8 mouse cellular contexts compared by ENCODE assay signal in the genomic region with DNA sequence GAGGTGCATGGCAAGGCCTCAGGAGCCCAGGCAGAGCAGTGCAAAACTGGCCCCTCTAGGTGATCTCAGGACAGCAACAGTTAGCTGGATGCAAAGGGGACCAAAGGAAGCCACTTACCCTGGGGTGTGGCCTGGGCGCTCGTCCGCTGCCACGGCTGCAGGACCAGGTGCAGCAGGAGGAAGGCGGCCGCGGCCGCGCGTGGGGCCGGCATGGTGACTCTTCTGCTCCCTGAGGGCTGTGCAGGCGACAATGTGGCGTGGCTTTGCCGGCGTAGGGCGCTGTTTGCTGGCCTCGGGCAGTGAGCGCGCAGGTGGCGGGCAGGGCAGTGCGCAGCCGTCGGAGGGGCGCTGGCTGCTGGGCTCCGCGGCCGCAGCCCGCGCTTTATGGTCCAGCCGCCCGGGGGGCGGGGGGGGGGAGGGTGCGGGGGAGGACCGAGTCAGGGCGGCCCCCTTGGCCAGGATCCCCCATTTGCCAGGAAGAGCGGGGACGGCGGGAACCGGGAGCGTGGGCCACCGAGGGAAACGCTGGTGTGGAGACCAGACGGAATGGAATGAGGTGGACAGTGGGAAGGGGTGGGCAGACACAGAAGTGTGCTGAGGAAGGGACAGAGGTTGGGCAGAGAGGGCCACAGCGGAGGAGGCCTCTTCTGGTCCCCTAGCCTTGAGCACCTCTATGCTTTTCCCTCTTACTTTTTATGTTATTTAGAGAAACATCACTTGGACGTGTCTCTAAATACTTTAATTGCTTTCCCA. TPM values are rescaled to one million over a fixed set of nuclear protein-coding genes. Genes with fewer than 3 reads are reported as not detected.
A peak's percentile ranks its signal among the peaks of the same experiment; 100 is the strongest.
DNase-seq lines count a peak whose midpoint lies in the region; ATAC-seq lines count a peak whose summit lies in the region.
"Had no signal": no experiment of that assay in that cellular context is flagged by ENCODE, and none has a peak within 500 bp of the region (broad histone marks: within the 10 kb centered on the region; RNA-seq: fewer than 3 reads in every experiment).

TSS of gene Thbs4 (minus strand) at position 357 of the 753 bp plus-strand sequence.

- peak within 1 kb of the TSS; percentile 64 for H3K4me2 ChIP-seq in lung, embryonic 15.5 days
- peak within 1 kb of the TSS; percentile 83 for H3K4me2 ChIP-seq in intestine, embryonic 16.5 days (ENCODE audit: low read depth, low read length)
- peak within 1 kb of the TSS; percentile 63 for H3K4me2 ChIP-seq in midbrain, embryonic 12.5 days (replicated peaks)

- H3K9ac ChIP-seq in lung, embryonic 15.5 days, result no peak within 1 kb of the TSS
- H3K9ac ChIP-seq in intestine, embryonic 16.5 days (ENCODE audit: low read depth, low read length), result peak within 1 kb of the TSS; percentile 60
- H3K9ac ChIP-seq in midbrain, embryonic 12.5 days (replicated peaks), result peak within 1 kb of the TSS; percentile 49

- peaks cover 5% of the 10 kb centered on the region; the same call in 1 of the 2 replicates for H3K4me1 ChIP-seq in lung, embryonic 15.5 days
- H3K4me1 ChIP-seq in intestine, embryonic 16.5 days (ENCODE audit: control insufficient read depth, insufficient read depth, low read length), result 0 out of 2 replicates have a peak, but pooled peaks cover 5% of the 10 kb centered on the region
- H3K4me1 ChIP-seq in midbrain, embryonic 12.5 days, result peaks cover 9% of the 10 kb centered on the region; the same call in 1 of the 2 replicates

- H3K9me3 ChIP-seq in lung, embryonic 15.5 days, result no peaks in the 10 kb centered on the region
- no peaks in the 10 kb centered on the region for H3K9me3 ChIP-seq in intestine, embryonic 16.5 days (ENCODE audit: control insufficient read depth, low read length)
- no peaks in the 10 kb centered on the region for H3K9me3 ChIP-seq in midbrain, embryonic 12.5 days

- WGBS in lung, embryonic 15.5 days, result 6% methylated on average over 41 of the region's 45 CpGs
- WGBS in intestine, embryonic 16.5 days, result 9% methylated on average over 34 of the region's 45 CpGs
- WGBS in midbrain, embryonic 12.5 days, result 8% methylated on average over 41 of the region's 45 CpGs

- peaks cover 26% of the 10 kb centered on the region for H3K27me3 ChIP-seq in lung, embryonic 15.5 days
- H3K27me3 ChIP-seq in intestine, embryonic 16.5 days (replicated peaks; ENCODE audit: control insufficient read depth, insufficient read depth, low read length), result peaks cover 3% of the 10 kb centered on the region
- H3K27me3 ChIP-seq in midbrain, embryonic 12.5 days, result peaks cover 34% of the 10 kb centered on the region

- H3K27ac ChIP-seq in lung, embryonic 15.5 days, result no peak within 1 kb of the TSS
- no peak within 1 kb of the TSS for H3K27ac ChIP-seq in intestine, embryonic 16.5 days (ENCODE audit: low read length)
- H3K27ac ChIP-seq in midbrain, embryonic 12.5 days (replicated peaks), result no peak within 1 kb of the TSS

- no peaks in the 10 kb centered on the region for H3K36me3 ChIP-seq in lung, embryonic 15.5 days
- H3K36me3 ChIP-seq in intestine, embryonic 16.5 days (ENCODE audit: control insufficient read depth, insufficient read depth, low read length), result no peaks in the 10 kb centered on the region
- H3K36me3 ChIP-seq in midbrain, embryonic 12.5 days, result no peaks in the 10 kb centered on the region

- DNase-seq in lung, postnatal 25 days (ENCODE audit: low spot score), result no peak
- peak; percentile 24 for DNase-seq in gastrocnemius, adult 18-20 months (ENCODE audit: low spot score)
- DNase-seq in spleen, postnatal 14 days (ENCODE audit: low spot score in 2 of 2), result no peak

- ATAC-seq in lung, embryonic 15.5 days (ENCODE audit: borderline replicate concordance, extremely low read depth, low FRiP score, low TSS enrichment), result 0 out of 2 replicates have a peak, but pooled peaks have one; percentile 19
- ATAC-seq in intestine, embryonic 16.5 days, result 0 out of 2 replicates have a peak, but pooled peaks have one; percentile 40
- peak; percentile 56 for ATAC-seq in midbrain, embryonic 12.5 days (ENCODE audit: low FRiP score, low read depth)
- ATAC-seq in inflammation-experienced regulatory T-cells, adult 6 months, result no peak

- H3K4me3 ChIP-seq in lung, embryonic 15.5 days, result peak within 1 kb of the TSS; percentile 36
- H3K4me3 ChIP-seq in intestine, embryonic 16.5 days (ENCODE audit: low read length), result peak within 1 kb of the TSS; percentile 53
- peak within 1 kb of the TSS; percentile 43 for H3K4me3 ChIP-seq in midbrain, embryonic 12.5 days
- H3K4me3 ChIP-seq: myocyte had no signal

RNA-seq across cellular contexts. Expression of gene Thbs4, which starts in this region (rescaled TPM):
- 3.0 and 4.4 TPM in 2 replicates for polyA plus RNA-seq in lung, embryonic 15.5 days (2015; fragmentation: Nextera tagmentation; extraction: Ambion mirVana)
- total RNA-seq in gastrocnemius, adult 18-20 months (2021), result 10 to 100 TPM; 50.4 to 96.5 TPM
- 19.6 and 22.0 TPM in 2 replicates for polyA plus RNA-seq in intestine, embryonic 16.5 days (2015; fragmentation: Nextera tagmentation; extraction: Ambion mirVana)
- 4.0 and 4.2 TPM in 2 replicates for polyA plus RNA-seq in midbrain, embryonic 12.5 days (2016; fragmentation: Nextera tagmentation; extraction: Ambion mirVana)
- not detected for polyA plus RNA-seq in inflammation-experienced regulatory T-cells, adult 6 months (2017; shearing (Covaris generic))
- polyA plus RNA-seq: myocyte had no signal
